Mouse (Mus musculus) liver, postnatal 0 days (tissue): ENCODE measurements around the gene Apol7e. TPM values are rescaled to one million over a fixed set of nuclear protein-coding genes. Genes with fewer than 3 reads are reported as not detected.
"Not testable (repeated sequence)": the region's sequence is repeated elsewhere in the genome, so short reads cannot be mapped to it uniquely, and the experiment has no call there.

ENCODE experiments used
- ATAC-seq: fragments of 200-750 bp; cut with Nextera tagmentation; 2 replicates; pipeline ENCODE4 v1.8.0; 2017; ENCODE audit warnings: mild to moderate bottlenecking, moderate library complexity
- DNase-seq: peaks from one replicate; pipeline ENCODE4 v3.0.0-alpha.2; 2016
- H3K27ac ChIP-seq: fragments of 300-500 bp; sonication (generic); 2 replicates; pipeline ENCODE4 v1.5.1; 2014; ENCODE audit warnings: antibody characterized with exemption, moderate library complexity, mild to moderate bottlenecking, low read depth
- H3K27me3 ChIP-seq: fragments of 300-500 bp; sonication (generic); 2 replicates; pipeline ENCODE4 v1.6.1; 2014; ENCODE audit warnings: low read length, control low read depth, mixed read lengths; ENCODE audit not compliant: insufficient read depth
- H3K36me3 ChIP-seq: fragments of 300-500 bp; sonication (generic); replicated peaks from 2 replicates; pipeline ENCODE4 v1.6.1; 2014; ENCODE audit warnings: mild to moderate bottlenecking, control low read depth, low read length, moderate library complexity, mixed read lengths; ENCODE audit not compliant: insufficient read depth
- H3K4me1 ChIP-seq: fragments of 300-500 bp; sonication (generic); 2 replicates; pipeline ENCODE4 v1.6.1; 2014; ENCODE audit warnings: antibody characterized with exemption, mild to moderate bottlenecking, control low read depth; ENCODE audit not compliant: insufficient read depth
- H3K4me2 ChIP-seq: fragments of 300-500 bp; sonication (generic); 2 replicates; pipeline ENCODE4 v1.6.1; 2014; ENCODE audit warnings: low read depth, mild to moderate bottlenecking, low read length, moderate library complexity, mixed read lengths
- H3K4me3 ChIP-seq: fragments of 300-500 bp; sonication (generic); 2 replicates; pipeline ENCODE4 v1.5.1; 2014; ENCODE audit warnings: low read depth, low read length
- H3K9ac ChIP-seq: fragments of 300-500 bp; sonication (generic); replicated peaks from 2 replicates; pipeline ENCODE4 v1.6.1; 2014; ENCODE audit warnings: mild to moderate bottlenecking, moderate library complexity
- H3K9me3 ChIP-seq: fragments of 300-500 bp; sonication (generic); 2 replicates; pipeline ENCODE4 v1.6.1; 2016; ENCODE audit warnings: mild to moderate bottlenecking, control low read depth, low read length, mixed read lengths
- CTCF ChIP-seq: sonication (generic); IDR thresholded peaks from 2 replicates; pipeline ENCODE4 v1.5.1; 2016; ENCODE audit warnings: antibody characterized with exemption, low read depth
- EP300 ChIP-seq: IDR thresholded peaks from 2 replicates; pipeline ENCODE4 v1.6.1; 2016; ENCODE audit warnings: antibody characterized with exemption, low read depth, mild to moderate bottlenecking
- WGBS: fragments of 180-500 bp; shearing (Covaris S2); extraction: QIAGEN DNeasy Blood & Tissue Kit; methylation state at CpG from one replicate; pipeline ENCODE4 v1.1.7; 2014; ENCODE audit not compliant: insufficient replicate concordance; 5-methylcytosine and 5-hydroxymethylcytosine counted together
- polyA plus RNA-seq: library from polyadenylated mRNA; unstranded; fragments of >200 nt; fragmentation: Nextera tagmentation; extraction: Ambion mirVana; gene quantifications from 2 replicates; pipeline ENCODE4 v1.2.1, GENCODE M21; 2015

Gene Apol7e
- polyA plus RNA-seq, 1 experiment from 2014 or later = 0.12 TPM

- H3K9me3 ChIP-seq, H3K4me1 ChIP-seq, ATAC-seq, DNase-seq, H3K27ac ChIP-seq, H3K27me3 ChIP-seq, H3K9ac ChIP-seq, H3K4me2 ChIP-seq, H3K4me3 ChIP-seq, H3K36me3 ChIP-seq: not testable (repeated sequence)
- WGBS = 14% methylated on average over 3 of the region's 3 CpGs
- peak; percentile 66 for TF ChIP-seq CTCF
Measured at GRCm38 (mm10) chr15:77727139-77727538, 28.5 kb downstream of the Apol7e start.

GRCm38 (mm10) chr15:77727745-77728144 is 29.1 kb downstream of the Apol7e start:
- H3K9me3 ChIP-seq, H3K27me3 ChIP-seq, DNase-seq, H3K36me3 ChIP-seq, H3K27ac ChIP-seq, H3K4me3 ChIP-seq, H3K9ac ChIP-seq, ATAC-seq, H3K4me2 ChIP-seq, H3K4me1 ChIP-seq: not testable (repeated sequence)
- WGBS = 79% methylated on average over 3 of the region's 3 CpGs

DNA sequence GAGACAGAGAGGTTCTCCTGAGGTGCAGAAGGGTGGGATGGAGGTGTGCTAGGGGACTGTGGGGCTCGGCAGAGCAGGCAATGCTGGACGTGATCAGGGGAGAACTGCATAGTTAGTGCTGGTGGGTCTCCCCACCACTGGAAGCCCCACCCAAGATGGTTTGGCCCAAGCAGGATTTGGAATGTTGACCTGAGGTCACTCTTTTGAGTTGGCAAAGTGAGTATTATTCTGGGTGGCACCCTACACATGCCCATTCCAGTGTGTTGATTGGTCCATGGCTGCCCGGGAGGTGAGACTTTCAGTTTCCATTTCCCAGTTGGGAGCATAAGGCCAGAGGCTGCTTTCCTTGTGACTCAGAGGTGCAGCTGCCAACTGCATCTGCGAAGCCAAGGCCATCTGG is 30.1 kb downstream of the Apol7e start, which contains the start of gene Apol9b:
Apol9b (plus strand) TSS at position 301 of the 400 bp plus-strand sequence.
- not testable (repeated sequence) for H3K4me1 ChIP-seq, DNase-seq, H3K27me3 ChIP-seq, H3K4me2 ChIP-seq, H3K9me3 ChIP-seq, H3K9ac ChIP-seq, H3K27ac ChIP-seq, H3K4me3 ChIP-seq, H3K36me3 ChIP-seq
- peak; percentile 36; the same call in 1 of the 2 replicates for ATAC-seq
- 67% methylated on average over 1 of the region's 4 CpGs for WGBS

- H3K36me3 ChIP-seq = no peaks in the 10 kb centered on the region
- no peaks in the 10 kb centered on the region for H3K4me1 ChIP-seq
- H3K9ac ChIP-seq = no peak overlapping the region
- H3K27ac ChIP-seq = no peak overlapping the region
- H3K9me3 ChIP-seq = no peaks in the 10 kb centered on the region
- H3K27me3 ChIP-seq = no peaks in the 10 kb centered on the region
- DNase-seq (no peak), ATAC-seq (no peak)
- WGBS = 79% methylated on average over 5 of the region's 5 CpGs
- no peak overlapping the region for H3K4me3 ChIP-seq
- H3K4me2 ChIP-seq = no peak overlapping the region
- TF ChIP-seq EP300 (no peak), CTCF (no peak)
Measured at GRCm38 (mm10) chr15:77731605-77732004, 32.9 kb downstream of the Apol7e start.

GRCm38 (mm10) chr15:77732851-77733250 is 34.2 kb downstream of the Apol7e start:
- 69% methylated on average over 10 of the region's 10 CpGs for WGBS
- not testable (repeated sequence) for H3K4me3 ChIP-seq, H3K4me2 ChIP-seq, H3K36me3 ChIP-seq, H3K4me1 ChIP-seq, H3K9ac ChIP-seq, H3K9me3 ChIP-seq, ATAC-seq, H3K27me3 ChIP-seq, H3K27ac ChIP-seq, DNase-seq

GRCm38 (mm10) chr15:77733380-77733779 is 34.7 kb downstream of the Apol7e start:
- H3K27ac ChIP-seq, DNase-seq, H3K9ac ChIP-seq, ATAC-seq, H3K4me1 ChIP-seq, H3K9me3 ChIP-seq, H3K27me3 ChIP-seq, H3K36me3 ChIP-seq, H3K4me3 ChIP-seq, H3K4me2 ChIP-seq: not testable (repeated sequence)
- 51% methylated on average over 8 of the region's 8 CpGs for WGBS

DNA sequence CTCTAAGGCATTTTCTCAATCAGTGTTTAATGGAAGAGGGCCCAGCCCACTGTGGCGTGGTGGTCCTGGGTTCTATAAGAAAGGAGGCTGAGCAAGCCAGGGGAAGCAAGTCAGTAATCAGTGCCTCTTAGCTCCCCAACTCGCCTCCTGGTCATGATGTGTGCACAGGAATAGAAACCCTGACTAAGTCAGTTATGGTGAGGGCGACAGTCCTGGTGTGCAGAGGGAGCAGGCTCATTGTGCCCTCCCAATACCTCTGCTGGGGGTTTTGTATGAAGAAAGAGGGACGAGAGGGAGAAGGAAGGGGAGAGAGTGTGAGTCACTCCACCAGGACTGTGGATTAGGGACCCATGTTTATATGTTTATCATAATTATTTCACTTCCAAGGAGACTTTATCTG is 35.2 kb downstream of the Apol7e start:
- H3K4me1 ChIP-seq, ATAC-seq, H3K4me3 ChIP-seq, H3K27me3 ChIP-seq, H3K27ac ChIP-seq, H3K36me3 ChIP-seq, DNase-seq, H3K9me3 ChIP-seq, H3K4me2 ChIP-seq, H3K9ac ChIP-seq: not testable (repeated sequence)
- 50% methylated on average over 4 of the region's 4 CpGs for WGBS
